Mouse (Mus musculus): ENCODE measurements around the gene Cstf1.

DNA sequence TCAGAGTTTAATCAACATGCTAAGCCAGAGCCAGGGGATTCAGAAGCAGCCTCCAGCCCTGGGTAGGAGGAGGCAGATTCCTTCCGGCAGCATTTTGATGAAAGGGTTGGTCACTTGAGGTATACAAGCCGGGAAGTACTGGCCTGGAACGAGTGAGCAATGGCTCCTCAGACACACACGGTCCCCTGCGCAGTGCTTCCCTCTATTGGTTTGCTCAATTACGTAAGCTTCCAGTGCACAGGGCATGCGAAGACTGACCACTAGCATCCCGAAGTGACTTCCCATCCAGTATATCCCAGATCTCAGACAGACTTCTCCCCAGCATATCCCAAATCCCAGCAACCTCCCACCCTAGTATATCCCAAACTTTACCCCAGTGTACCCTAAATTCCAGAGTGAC lies 42.2 kb upstream of the Cstf1 start:
- TF ChIP-seq CTCF (IDR thresholded peaks at IDR 0.05): no peak
- TF ChIP-seq POLR2A (IDR thresholded peaks at IDR 0.05; ENCODE audit: insufficient read depth, low read depth, low read length): no peak

Data from heart, adult 2 months (tissue).